Mouse (Mus musculus) lung, postnatal 0 days (tissue): Measurements from ENCODE around the gene Smpd3.

Experiments
- CTCF ChIP-seq: IDR thresholded peaks from 2 replicates; pipeline ENCODE4 v1.5.1; 2016; ENCODE audit warnings: antibody characterized with exemption, mild to moderate bottlenecking
- EP300 ChIP-seq: IDR thresholded peaks from 2 replicates; pipeline ENCODE4 v1.6.1; 2016; ENCODE audit warnings: antibody characterized with exemption, mild to moderate bottlenecking, control low read depth

DNA sequence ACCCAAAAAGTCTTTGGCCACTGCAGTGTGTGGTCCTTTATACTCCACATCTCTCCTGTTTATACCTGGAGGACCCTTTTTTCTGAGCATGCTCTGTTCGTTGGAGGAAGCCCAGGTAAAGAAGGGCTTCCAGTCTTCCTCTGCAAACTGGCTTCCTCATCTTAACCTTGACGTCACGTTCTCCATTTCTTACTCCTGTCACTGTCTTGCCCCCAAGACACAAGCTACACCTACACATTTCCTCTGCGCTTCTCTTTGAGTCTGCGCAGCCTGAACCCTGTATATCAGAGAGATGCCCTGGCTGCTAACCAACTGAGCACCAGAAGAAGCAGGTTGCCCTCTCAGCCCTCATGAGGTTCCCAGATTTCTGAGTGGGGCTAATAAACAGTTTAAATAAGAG is 41.6 kb upstream of the Smpd3 start:
- TF ChIP-seq CTCF (no peak), EP300 (no peak)
